Mouse (Mus musculus) A20 (cell line): Measurements from ENCODE around the gene Klhl25.
"Not testable (repeated sequence)": the region's sequence is repeated elsewhere in the genome, so short reads cannot be mapped to it uniquely, and the experiment has no call there.

Experiments
- DNase-seq: peaks from one replicate; pipeline ENCODE4 v3.0.0-alpha.2; 2011; ENCODE audit warnings: low read depth, low spot score

Klhl25 gene

GRCm38 (mm10) chr7:75845936-75846335 is 2.2 kb upstream of the Klhl25 start:
- no peak for DNase-seq

- DNase-seq = peak; percentile 34
These were observed 1.2 kb upstream of the Klhl25 start for GRCm38 (mm10) chr7:75846942-75847341.

- no peak for DNase-seq
These were observed 621 bp upstream of the Klhl25 start for GRCm38 (mm10) chr7:75847489-75847888.

GRCm38 (mm10) chr7:75848776-75849670 is 913 bp downstream of the Klhl25 start:
- DNase-seq = peak; percentile 61

- not testable (repeated sequence) for DNase-seq
These were observed 2.3 kb downstream of the Klhl25 start for GRCm38 (mm10) chr7:75850396-75850795.

GRCm38 (mm10) chr7:75851290-75851689 is 3.2 kb downstream of the Klhl25 start:
- no peak for DNase-seq

GRCm38 (mm10) chr7:75852363-75852762 is 4.3 kb downstream of the Klhl25 start:
- no peak for DNase-seq

GRCm38 (mm10) chr7:75853171-75853830 is 5.2 kb downstream of the Klhl25 start:
- DNase-seq = no peak

GRCm38 (mm10) chr7:75854231-75854925 is 6.3 kb downstream of the Klhl25 start:
- no peak for DNase-seq

GRCm38 (mm10) chr7:75855028-75855427 is 6.9 kb downstream of the Klhl25 start:
- no peak for DNase-seq

GRCm38 (mm10) chr7:75856259-75856658 is 8.1 kb downstream of the Klhl25 start:
- no peak for DNase-seq

GRCm38 (mm10) chr7:75859771-75860196 is 11.7 kb downstream of the Klhl25 start:
- no peak for DNase-seq

- not testable (repeated sequence) for DNase-seq
These were observed 13.7 kb downstream of the Klhl25 start for GRCm38 (mm10) chr7:75861638-75862426.

- peak; percentile 31 for DNase-seq
These were observed 14.3 kb downstream of the Klhl25 start for GRCm38 (mm10) chr7:75862427-75862781.

- not testable (repeated sequence) for DNase-seq
These were observed 15.3 kb downstream of the Klhl25 start for GRCm38 (mm10) chr7:75863248-75863911.

GRCm38 (mm10) chr7:75865026-75865425 is 16.9 kb downstream of the Klhl25 start:
- no peak for DNase-seq

- no peak for DNase-seq
These were observed 18.4 kb downstream of the Klhl25 start for GRCm38 (mm10) chr7:75866557-75866956.

GRCm38 (mm10) chr7:75868687-75869086 is 20.6 kb downstream of the Klhl25 start:
- DNase-seq = no peak

GRCm38 (mm10) chr7:75870551-75870950 is 22.4 kb downstream of the Klhl25 start:
- DNase-seq = no peak

- no peak for DNase-seq
These were observed 24.1 kb downstream of the Klhl25 start for GRCm38 (mm10) chr7:75872255-75872654.

- no peak for DNase-seq
These were observed 24.6 kb downstream of the Klhl25 start for GRCm38 (mm10) chr7:75872697-75873096.
